ENCODE assay signal across 17 mouse cellular contexts in the genomic region with DNA sequence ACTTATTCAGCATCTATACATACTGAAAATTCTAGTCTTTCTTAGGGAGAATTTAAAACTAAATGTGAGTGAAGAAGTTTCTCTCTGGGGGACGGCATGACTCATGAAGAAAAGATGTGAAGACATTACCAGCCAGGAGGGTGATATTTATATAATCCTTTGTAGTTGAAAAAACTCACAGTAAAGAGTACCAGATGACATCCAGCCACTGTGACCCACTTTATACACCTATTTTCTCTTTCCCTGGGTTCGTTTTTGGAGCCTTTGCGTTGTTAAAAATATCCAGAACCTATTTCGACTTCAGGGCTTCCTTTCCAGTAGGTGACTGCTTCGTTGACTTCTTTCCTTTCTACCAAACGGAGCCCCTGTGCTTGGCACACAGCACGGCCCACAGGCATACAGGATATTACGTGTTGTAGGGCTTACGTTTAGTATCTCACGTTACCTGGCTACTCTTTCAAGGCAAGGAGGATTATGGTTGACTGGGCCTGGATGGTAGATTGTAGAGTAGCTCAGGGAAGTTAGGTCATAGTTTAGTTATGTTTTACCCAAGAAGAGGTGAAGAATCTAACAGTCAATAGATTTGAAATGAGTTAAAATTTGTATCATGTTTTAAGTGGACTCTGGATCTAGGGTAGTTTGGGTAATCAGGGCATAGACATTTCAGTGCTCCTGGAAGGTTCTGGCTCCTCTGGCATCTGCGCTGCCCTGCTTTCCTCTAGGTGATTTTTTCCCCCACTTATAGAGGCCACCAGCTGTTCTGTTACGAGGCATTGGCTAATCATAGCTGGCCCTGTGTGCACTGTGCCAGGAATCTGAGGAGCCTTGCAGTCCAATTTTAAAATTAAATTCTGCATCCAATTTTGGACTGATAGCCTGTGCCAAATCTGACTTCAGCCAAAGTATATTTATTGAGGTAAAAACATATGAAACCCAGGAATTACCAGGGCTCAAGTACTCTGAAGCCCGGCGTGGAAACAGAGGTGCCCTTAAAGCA. TPM values are rescaled to one million over a fixed set of nuclear protein-coding genes. Genes with fewer than 3 reads are reported as not detected.
DNase-seq lines count a peak whose midpoint lies in the region; ATAC-seq and TF ChIP-seq lines count a peak whose summit lies in the region.
"Had no signal": no experiment of that assay in that cellular context is flagged by ENCODE, and none has a peak within 500 bp of the region (broad histone marks: within the 10 kb centered on the region; RNA-seq: fewer than 3 reads in every experiment).

No protein-coding gene starts in this region.

- WGBS in heart, postnatal 0 days, result 69% methylated on average over 14 of the region's 14 CpGs
- 77% methylated on average over 14 of the region's 14 CpGs for WGBS in heart, embryonic 12.5 days
- 41% methylated on average over 14 of the region's 14 CpGs for WGBS in embryonic facial prominence, embryonic 15.5 days

- H3K4me2 ChIP-seq in heart, postnatal 0 days (ENCODE audit: low read depth, low read length), result no peak overlapping the region
- no peak overlapping the region for H3K4me2 ChIP-seq in heart, embryonic 12.5 days
- no peak overlapping the region for H3K4me2 ChIP-seq in embryonic facial prominence, embryonic 15.5 days (replicated peaks)
- H3K4me2 ChIP-seq: forebrain, embryonic 13.5 days; heart, embryonic 15.5 days; intestine, embryonic 15.5 days had no signal

- TF ChIP-seq CTCF in heart, postnatal 0 days (IDR thresholded peaks at IDR 0.05; ENCODE audit: low read depth), result no peak

- H3K36me3 ChIP-seq in heart, postnatal 0 days (replicated peaks; ENCODE audit: control insufficient read depth, insufficient read depth, low read length), result no peaks in the 10 kb centered on the region
- H3K36me3 ChIP-seq in heart, embryonic 12.5 days, result no peaks in the 10 kb centered on the region
- H3K36me3 ChIP-seq in embryonic facial prominence, embryonic 15.5 days, result no peaks in the 10 kb centered on the region
- H3K36me3 ChIP-seq: heart, embryonic 15.5 days; intestine, embryonic 15.5 days had no signal

- peaks cover 6% of the 10 kb centered on the region for H3K4me1 ChIP-seq in heart, postnatal 0 days (ENCODE audit: control insufficient read depth, insufficient read depth)
- no peaks in the 10 kb centered on the region for H3K4me1 ChIP-seq in heart, embryonic 12.5 days (replicated peaks)
- peaks cover 15% of the 10 kb centered on the region; the same call in 1 of the 2 replicates for H3K4me1 ChIP-seq in embryonic facial prominence, embryonic 15.5 days
- H3K4me1 ChIP-seq: intestine, embryonic 15.5 days had no signal

- TF ChIP-seq EP300 in heart, postnatal 0 days (IDR thresholded peaks at IDR 0.05; ENCODE audit: low read depth), result no peak

- no peaks in the 10 kb centered on the region for H3K27me3 ChIP-seq in heart, postnatal 0 days (ENCODE audit: control insufficient read depth, insufficient read depth, low read length)
- peaks cover 4% of the 10 kb centered on the region for H3K27me3 ChIP-seq in heart, embryonic 12.5 days (replicated peaks)
- H3K27me3 ChIP-seq in embryonic facial prominence, embryonic 15.5 days, result 0 out of 2 replicates have a peak, but pooled peaks cover 5% of the 10 kb centered on the region
- H3K27me3 ChIP-seq: forebrain, embryonic 13.5 days; intestine, embryonic 15.5 days had no signal

- no peak overlapping the region for H3K4me3 ChIP-seq in heart, postnatal 0 days (ENCODE audit: low read depth, low read length)
- H3K4me3 ChIP-seq in heart, embryonic 12.5 days, result no peak overlapping the region
- no peak overlapping the region for H3K4me3 ChIP-seq in embryonic facial prominence, embryonic 15.5 days (replicated peaks)
- H3K4me3 ChIP-seq: forebrain, embryonic 13.5 days; heart, embryonic 15.5 days; intestine, embryonic 15.5 days had no signal

- peak; percentile 40 for DNase-seq in cerebellum, adult 11 months
- DNase-seq in cerebellum, postnatal 4 days (ENCODE audit: low spot score in 2 of 2), result no peak
- peak; percentile 57 for DNase-seq in heart, postnatal 0 days (ENCODE audit: low spot score)
- DNase-seq in brain, adult 2 months (ENCODE audit: low read depth, low spot score), result peak; percentile 91
- DNase-seq in ovary, postnatal 14 days (ENCODE audit: low spot score), result no peak
- DNase-seq in embryo, embryonic 11 days, result no peak
- DNase-seq: B cell, adult 2 months; thymus, adult 2 months had no signal

- no peaks in the 10 kb centered on the region for H3K9me3 ChIP-seq in heart, postnatal 0 days (replicated peaks; ENCODE audit: control insufficient read depth, low read length)
- no peaks in the 10 kb centered on the region for H3K9me3 ChIP-seq in heart, embryonic 12.5 days (replicated peaks)
- H3K9me3 ChIP-seq in embryonic facial prominence, embryonic 15.5 days (replicated peaks), result no peaks in the 10 kb centered on the region
- H3K9me3 ChIP-seq: forebrain, embryonic 13.5 days; heart, embryonic 15.5 days; intestine, embryonic 15.5 days had no signal

- H3K9ac ChIP-seq in heart, postnatal 0 days (replicated peaks; ENCODE audit: low read depth, low read length), result no peak overlapping the region
- H3K9ac ChIP-seq in heart, embryonic 12.5 days, result no peak overlapping the region
- H3K9ac ChIP-seq in embryonic facial prominence, embryonic 15.5 days, result no peak overlapping the region
- H3K9ac ChIP-seq: forebrain, embryonic 13.5 days; heart, embryonic 15.5 days; intestine, embryonic 15.5 days had no signal

- peak; percentile 62; the same call in 1 of the 2 replicates for ATAC-seq in heart, postnatal 0 days (ENCODE audit: insufficient read depth, low read depth)
- no peak for ATAC-seq in heart, embryonic 12.5 days (ENCODE audit: insufficient number of reproducible peaks, low FRiP score)
- ATAC-seq in embryonic facial prominence, embryonic 15.5 days (ENCODE audit: insufficient number of reproducible peaks, low FRiP score, low TSS enrichment, low read depth), result peak; percentile 83; the same call in 1 of the 2 replicates
- ATAC-seq: forebrain, embryonic 13.5 days; intestine, embryonic 15.5 days had no signal

- H3K27ac ChIP-seq in heart, postnatal 0 days (ENCODE audit: low read depth), result peak overlapping the region; percentile 34; the same call in 1 of the 2 replicates
- no peak overlapping the region for H3K27ac ChIP-seq in heart, embryonic 12.5 days (ENCODE audit: poor library complexity, severe bottlenecking)
- H3K27ac ChIP-seq in embryonic facial prominence, embryonic 15.5 days (replicated peaks), result peak overlapping the region; percentile 82
- H3K27ac ChIP-seq: forebrain, embryonic 13.5 days; heart, embryonic 15.5 days; intestine, embryonic 15.5 days; macrophage had no signal

RNA-seq across cellular contexts. Expression of a gene that starts 27.4 kb away (rescaled TPM):
- total RNA-seq in heart, postnatal 0 days (2014; rRNA removed; ENCODE audit: low replicate concordance), result 0.85 and 0.88 TPM in 2 replicates
- 0.56 and 0.62 TPM in 2 replicates for polyA plus RNA-seq in heart, postnatal 0 days (2015; fragmentation: Nextera tagmentation; extraction: Ambion mirVana)
- polyA plus RNA-seq in heart, embryonic 12.5 days (2016; fragmentation: Nextera tagmentation; extraction: Ambion mirVana), result 1.7 and 2.7 TPM in 2 replicates
- polyA plus RNA-seq in embryonic facial prominence, embryonic 15.5 days (2015; fragmentation: Nextera tagmentation; extraction: Ambion mirVana), result 7.7 and 11.1 TPM in 2 replicates
- total RNA-seq: common myeloid progenitor, adult 5-6 weeks; liver, adult 2 months; neutrophil, adult 5-6 weeks had no signal
- polyA plus RNA-seq: liver, adult 2 months; macrophage had no signal

RNA-seq across cellular contexts. Expression of a gene that starts 28.2 kb away (rescaled TPM):
- 37.7 and 40.1 TPM in 2 replicates for total RNA-seq in heart, postnatal 0 days (2014; rRNA removed; ENCODE audit: low replicate concordance)
- 22.0 and 24.9 TPM in 2 replicates for polyA plus RNA-seq in heart, postnatal 0 days (2015; fragmentation: Nextera tagmentation; extraction: Ambion mirVana)
- polyA plus RNA-seq in heart, embryonic 12.5 days (2016; fragmentation: Nextera tagmentation; extraction: Ambion mirVana), result 18.2 and 19.7 TPM in 2 replicates
- polyA plus RNA-seq in embryonic facial prominence, embryonic 15.5 days (2015; fragmentation: Nextera tagmentation; extraction: Ambion mirVana), result 14.1 and 14.4 TPM in 2 replicates

Comparison
In these comparisons a context has a peak if more than half of its experiments do, and no peak if none do; other contexts are left out.
1. DNase-seq: peak in cerebellum, adult 11 months (single experiment), heart, postnatal 0 days (single experiment) and brain, adult 2 months (single experiment); none in cerebellum, postnatal 4 days (0 of 2), ovary, postnatal 14 days (single experiment) and embryo, embryonic 11 days (single experiment).